Mouse (Mus musculus) layer of hippocampus, postnatal 10 days (tissue): ENCODE measurements around the gene Zscan21. TPM values are rescaled to one million over a fixed set of nuclear protein-coding genes. Genes with fewer than 3 reads are reported as not detected.

Source experiments
- microRNA-seq, 2 experiments: library from miRNA; unstranded; fragments of <30 nt; microRNA quantifications; one replicate each; pipeline ENCODE4 v1.2.0; 2021
- total RNA-seq, 2 experiments: library from RNA; stranded (reverse); gene quantifications; 2 replicates each; pipeline ENCODE4 v1.2.3; 2021

The Zscan21 gene
- total RNA-seq, 2 experiments from 2014 or later = 23.0 to 26.6 TPM

Small RNAs within 50 kb of the gene (microRNA-seq; reads per million reads assigned to microRNA genes)
- gene Mir106b (1,123 to 1,441 reads per million in 2 experiments), gene Mir25 (96.7 to 146 reads per million in 2 experiments), gene Mir93 (5,135 to 5,705 reads per million in 2 experiments)

Other genes starting within 250 kb of the Zscan21 start
- not detected for gene Pilrb2, start 245.1 kb upstream of the Zscan21 start, total RNA-seq
- not detected for gene Cyp3a13, start 195.3 kb upstream of the Zscan21 start, total RNA-seq
- 1 to 10 TPM; 5.7 to 6.1 TPM for gene Gjc3, start 153.8 kb upstream of the Zscan21 start, total RNA-seq
- gene Azgp1, start 135.4 kb upstream of the Zscan21 start, total RNA-seq = not detected
- not detected for gene Smok3a, start 95.6 kb upstream of the Zscan21 start, total RNA-seq
- not detected for gene Smok3b, start 95.5 kb upstream of the Zscan21 start, total RNA-seq
- not detected for gene Smok3c, start 63.7 kb upstream of the Zscan21 start, total RNA-seq
- gene Zkscan1, start 31.8 kb upstream of the Zscan21 start, total RNA-seq = 10 to 100 TPM; 38.4 to 43.5 TPM
- 10 to 100 TPM; 10.8 to 14.3 TPM for gene Zfp113, start 38.8 kb downstream of the Zscan21 start, total RNA-seq
- gene Cops6, start 44.2 kb downstream of the Zscan21 start, total RNA-seq = 100 to 1,000 TPM; 129 to 145 TPM
- gene Ap4m1, start 55.1 kb downstream of the Zscan21 start, total RNA-seq = 10 to 100 TPM; 25.9 to 26.5 TPM
- gene Mcm7, start 55.5 kb downstream of the Zscan21 start, total RNA-seq = 10 to 100 TPM; 20.8 to 25.6 TPM
- 10 to 100 TPM; 26.2 to 30.0 TPM for gene Taf6, start 70.5 kb downstream of the Zscan21 start, total RNA-seq
- 10 to 100 TPM; 15.4 to 17.6 TPM for gene Cnpy4, start 70.6 kb downstream of the Zscan21 start, total RNA-seq
- gene Mblac1, start 77.4 kb downstream of the Zscan21 start, total RNA-seq = 10 to 100 TPM; 11.4 to 14.2 TPM
- gene Nxpe5, start 109.0 kb downstream of the Zscan21 start, total RNA-seq = under 1 TPM in 1 of 2 experiments, not detected in 1; 0.21 TPM
- gene Lamtor4, start 138.6 kb downstream of the Zscan21 start, total RNA-seq = 10 to 100 TPM; 66.1 to 73.3 TPM
- 10 to 100 TPM; 76.0 to 84.4 TPM for gene BC037034, start 147.1 kb downstream of the Zscan21 start, total RNA-seq
- 1 to 10 TPM; 2.8 TPM for gene Gal3st4, start 155.9 kb downstream of the Zscan21 start, total RNA-seq
- gene Gm43720, start 163.1 kb downstream of the Zscan21 start, total RNA-seq = not detected
- gene Gpc2, start 163.1 kb downstream of the Zscan21 start, total RNA-seq = 10 to 100 TPM; 11.2 to 11.8 TPM
- gene Stag3, start 163.3 kb downstream of the Zscan21 start, total RNA-seq = 1 to 10 TPM; 3.3 to 4.1 TPM
- not detected for gene Pvrig, start 225.1 kb downstream of the Zscan21 start, total RNA-seq